Mouse (Mus musculus): Measurements from ENCODE around the gene Polr1e. TPM values are rescaled to one million over a fixed set of nuclear protein-coding genes. Genes with fewer than 3 reads are reported as not detected.

Polr1e gene
- polyA plus RNA-seq, 1 experiment from 2014 or later, result 39.6 TPM

DNA sequence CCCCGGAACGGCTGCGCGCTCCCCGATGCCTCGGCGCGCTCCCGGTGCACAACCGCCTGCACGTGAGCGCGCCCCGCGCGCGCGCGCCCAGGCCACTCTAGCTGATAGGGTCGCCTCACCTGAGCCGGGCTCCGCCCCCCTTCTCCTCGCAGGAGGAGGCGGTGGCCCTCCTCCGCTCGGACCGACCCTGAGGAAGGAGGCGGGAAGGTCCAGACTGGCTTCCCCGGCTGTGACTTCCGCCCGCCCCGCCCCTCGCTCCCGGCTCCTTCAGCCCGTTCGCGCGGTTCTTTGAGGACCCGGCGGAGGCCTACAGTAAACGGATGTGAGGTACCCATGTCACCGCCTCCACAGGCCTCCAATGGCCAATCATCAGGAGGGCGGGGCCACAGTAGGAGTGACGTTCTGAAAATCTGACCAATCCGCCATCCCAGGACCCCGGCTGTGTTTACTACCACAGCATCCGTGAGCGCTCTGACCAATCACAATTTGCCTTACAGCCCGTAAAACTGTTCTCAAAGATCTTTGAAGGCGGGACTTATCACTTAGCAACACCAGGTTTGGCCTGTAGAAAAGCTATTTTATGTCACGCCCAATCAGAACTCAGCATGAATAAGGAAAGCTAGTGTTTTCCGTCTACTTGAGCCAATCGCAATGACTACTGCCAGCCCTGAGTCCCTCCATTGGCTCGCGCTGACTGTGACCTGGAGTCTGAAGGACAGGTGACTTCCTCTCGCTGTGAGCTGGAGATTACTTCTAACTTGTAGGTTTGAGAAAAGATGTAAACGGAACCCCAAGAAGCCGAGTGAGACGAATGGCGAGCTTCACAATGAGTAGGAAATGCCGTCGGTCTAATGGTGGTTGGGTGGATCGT lies 6.0 kb upstream of the Polr1e start, which contains the start of gene Zbtb5:
Gene Zbtb5, minus strand, starts transcription at position 308 of the 871 bp plus-strand sequence.
- H3K36me3 ChIP-seq (ENCODE audit: control insufficient read depth, insufficient read depth, low read length), result no peaks in the 10 kb centered on the region
- H3K27ac ChIP-seq (replicated peaks; ENCODE audit: low read depth, low read length), result peak within 1 kb of the TSS; percentile 95
- H3K4me3 ChIP-seq (replicated peaks; ENCODE audit: low read depth, low read length), result peak within 1 kb of the TSS; percentile 83
- H3K9ac ChIP-seq (replicated peaks; ENCODE audit: low read length), result peak within 1 kb of the TSS; percentile 80
- peaks cover 20% of the 10 kb centered on the region for H3K4me1 ChIP-seq (ENCODE audit: control insufficient read depth, insufficient read depth, low read length)
- no peaks in the 10 kb centered on the region for H3K9me3 ChIP-seq (ENCODE audit: control insufficient read depth, low read length)
- H3K4me2 ChIP-seq (ENCODE audit: low read length), result peak within 1 kb of the TSS; percentile 80
- DNase-seq (peak; percentile 100), ATAC-seq (ENCODE audit: low FRiP score, low TSS enrichment) (peak; percentile 100)
- H3K27me3 ChIP-seq (ENCODE audit: control insufficient read depth, insufficient read depth, low read length), result no peaks in the 10 kb centered on the region
- under 1% methylated on average over 62 of the region's 63 CpGs for WGBS

DNA sequence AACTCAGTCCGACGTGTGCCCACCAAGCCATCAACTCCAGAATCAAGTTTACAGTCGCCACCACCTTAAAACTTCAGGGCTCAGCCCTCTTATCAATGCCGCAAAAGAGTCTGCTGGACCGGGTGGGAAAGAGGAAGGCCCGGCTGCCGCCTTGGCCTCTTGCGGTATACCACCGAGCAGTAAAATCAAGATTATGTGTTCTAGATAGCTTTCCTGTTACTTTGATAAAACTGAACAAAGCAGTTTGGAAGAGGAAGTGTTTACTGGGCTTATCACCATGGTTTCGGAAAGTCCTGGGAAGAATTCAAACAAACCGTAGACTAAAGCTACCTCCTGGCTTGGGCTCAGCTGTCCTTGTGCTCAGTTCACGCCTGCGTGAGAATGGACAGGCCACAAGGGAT lies 5.4 kb upstream of the Polr1e start:
- peak overlapping the region; percentile 83 for H3K4me3 ChIP-seq (replicated peaks; ENCODE audit: low read depth, low read length)
- no peaks in the 10 kb centered on the region for H3K9me3 ChIP-seq (ENCODE audit: control insufficient read depth, low read length)
- DNase-seq (peak; percentile 25), ATAC-seq (ENCODE audit: low FRiP score, low TSS enrichment) (no peak)
- no peaks in the 10 kb centered on the region for H3K27me3 ChIP-seq (ENCODE audit: control insufficient read depth, insufficient read depth, low read length)
- no peaks in the 10 kb centered on the region for H3K36me3 ChIP-seq (ENCODE audit: control insufficient read depth, insufficient read depth, low read length)
- peak overlapping the region; percentile 71 for H3K27ac ChIP-seq (replicated peaks; ENCODE audit: low read depth, low read length)
- peaks cover 20% of the 10 kb centered on the region for H3K4me1 ChIP-seq (ENCODE audit: control insufficient read depth, insufficient read depth, low read length)
- H3K9ac ChIP-seq (replicated peaks; ENCODE audit: low read length), result peak overlapping the region; percentile 57
- 1% methylated on average over 13 of the region's 13 CpGs for WGBS
- peak overlapping the region; percentile 80 for H3K4me2 ChIP-seq (ENCODE audit: low read length)

DNA sequence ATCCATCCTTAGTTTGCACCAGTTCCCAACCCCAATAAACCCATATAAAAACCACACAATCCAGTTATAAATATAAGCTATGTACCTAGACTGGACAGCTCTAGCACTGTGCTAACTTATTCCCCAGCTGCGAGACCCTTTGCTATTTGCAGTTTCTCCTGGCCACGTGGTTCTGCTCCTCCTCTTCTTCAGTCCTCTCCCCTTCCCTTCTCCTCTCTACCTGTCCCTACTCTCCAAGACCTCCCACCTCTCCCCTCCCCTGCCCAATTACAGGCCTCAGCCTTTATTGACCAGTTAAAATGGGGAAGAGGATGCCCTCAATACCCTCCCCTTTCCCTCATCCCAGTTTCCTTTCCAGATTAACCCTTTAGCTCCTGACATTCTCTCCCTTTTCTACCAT lies 4.8 kb upstream of the Polr1e start:
- Histone ChIP-seq H3K4me2 (ENCODE audit: low read length) (peak overlapping the region; percentile 80), H3K4me3 (replicated peaks; ENCODE audit: low read depth, low read length) (peak overlapping the region; percentile 83; the same call in 1 of the 2 replicates), H3K27ac (replicated peaks; ENCODE audit: low read depth, low read length) (no peak overlapping the region), H3K4me1 (ENCODE audit: control insufficient read depth, insufficient read depth, low read length) (peaks cover 20% of the 10 kb centered on the region), H3K36me3 (ENCODE audit: control insufficient read depth, insufficient read depth, low read length) (no peaks in the 10 kb centered on the region), H3K9me3 (ENCODE audit: control insufficient read depth, low read length) (no peaks in the 10 kb centered on the region), H3K27me3 (ENCODE audit: control insufficient read depth, insufficient read depth, low read length) (no peaks in the 10 kb centered on the region), H3K9ac (replicated peaks; ENCODE audit: low read length) (no peak overlapping the region)
- DNase-seq (no peak), ATAC-seq (ENCODE audit: low FRiP score, low TSS enrichment) (no peak)
- 5% methylated on average over 2 of the region's 2 CpGs for WGBS

DNA sequence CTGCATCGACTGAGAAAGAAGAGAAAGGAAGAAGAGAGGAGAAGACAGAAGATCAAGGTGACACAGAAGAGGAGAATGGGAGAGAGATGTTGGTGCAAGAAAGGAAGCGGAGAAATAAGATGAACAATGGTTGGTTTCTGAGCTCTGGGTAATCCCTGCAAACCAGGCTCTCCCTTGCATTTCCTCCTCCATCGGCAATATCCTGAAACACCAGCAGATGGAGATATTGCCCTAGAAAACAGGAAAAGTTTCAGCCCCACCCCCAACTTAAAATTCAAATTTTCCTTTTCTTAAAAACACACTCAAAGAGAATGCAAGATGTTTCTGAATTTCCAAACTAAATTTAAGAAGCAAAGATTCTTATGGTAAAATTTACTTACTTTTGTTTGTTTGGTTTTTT lies 2.8 kb upstream of the Polr1e start:
- 3% methylated on average over 3 of the region's 3 CpGs for WGBS
- H3K4me2 ChIP-seq (ENCODE audit: low read length), result no peak overlapping the region
- no peaks in the 10 kb centered on the region for H3K27me3 ChIP-seq (ENCODE audit: control insufficient read depth, insufficient read depth, low read length)
- H3K9me3 ChIP-seq (ENCODE audit: control insufficient read depth, low read length), result no peaks in the 10 kb centered on the region
- ATAC-seq (ENCODE audit: low FRiP score, low TSS enrichment) (no peak), DNase-seq (peak; percentile 84)
- H3K36me3 ChIP-seq (ENCODE audit: control insufficient read depth, insufficient read depth, low read length), result no peaks in the 10 kb centered on the region
- peaks cover 23% of the 10 kb centered on the region for H3K4me1 ChIP-seq (ENCODE audit: control insufficient read depth, insufficient read depth, low read length)
- H3K4me3 ChIP-seq (replicated peaks; ENCODE audit: low read depth, low read length), result no peak overlapping the region
- no peak overlapping the region for H3K9ac ChIP-seq (replicated peaks; ENCODE audit: low read length)
- no peak overlapping the region for H3K27ac ChIP-seq (replicated peaks; ENCODE audit: low read depth, low read length)

DNA sequence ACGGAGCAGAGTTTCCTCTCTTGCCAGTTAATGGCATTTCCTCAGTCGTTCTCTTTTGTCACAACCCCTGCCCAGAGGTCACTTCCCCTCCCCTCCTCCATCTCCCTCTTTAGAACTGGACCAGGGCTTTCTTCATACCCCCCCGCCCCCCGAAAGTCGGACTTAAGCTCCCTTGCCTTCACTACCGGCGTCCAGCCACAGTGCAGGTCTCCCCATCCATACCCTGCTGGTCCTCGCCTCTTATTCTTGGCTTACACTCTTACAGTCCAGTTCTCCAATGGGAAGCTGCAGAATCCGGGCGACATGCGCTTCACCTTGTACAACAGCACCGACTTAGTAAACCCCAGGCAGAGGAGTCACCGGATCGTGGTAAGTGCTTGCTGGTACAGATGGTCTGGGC lies 626 bp downstream of the Polr1e start:
- DNase-seq, result peak; percentile 9
- Histone ChIP-seq H3K4me1 (ENCODE audit: control insufficient read depth, insufficient read depth, low read length) (peaks cover 14% of the 10 kb centered on the region), H3K4me3 (replicated peaks; ENCODE audit: low read depth, low read length) (peak overlapping the region; percentile 61), H3K9ac (replicated peaks; ENCODE audit: low read length) (peak overlapping the region; percentile 60), H3K27me3 (ENCODE audit: control insufficient read depth, insufficient read depth, low read length) (no peaks in the 10 kb centered on the region), H3K4me2 (ENCODE audit: low read length) (peak overlapping the region; percentile 91), H3K27ac (replicated peaks; ENCODE audit: low read depth, low read length) (0 out of 2 replicates have a peak overlapping the region, but pooled peaks have one; percentile 14), H3K9me3 (ENCODE audit: control insufficient read depth, low read length) (no peaks in the 10 kb centered on the region), H3K36me3 (ENCODE audit: control insufficient read depth, insufficient read depth, low read length) (peaks cover 18% of the 10 kb centered on the region)
- WGBS, result 2% methylated on average over 14 of the region's 14 CpGs
- peak; percentile 29; the same call in 1 of the 2 replicates for ATAC-seq (ENCODE audit: low FRiP score, low TSS enrichment)

DNA sequence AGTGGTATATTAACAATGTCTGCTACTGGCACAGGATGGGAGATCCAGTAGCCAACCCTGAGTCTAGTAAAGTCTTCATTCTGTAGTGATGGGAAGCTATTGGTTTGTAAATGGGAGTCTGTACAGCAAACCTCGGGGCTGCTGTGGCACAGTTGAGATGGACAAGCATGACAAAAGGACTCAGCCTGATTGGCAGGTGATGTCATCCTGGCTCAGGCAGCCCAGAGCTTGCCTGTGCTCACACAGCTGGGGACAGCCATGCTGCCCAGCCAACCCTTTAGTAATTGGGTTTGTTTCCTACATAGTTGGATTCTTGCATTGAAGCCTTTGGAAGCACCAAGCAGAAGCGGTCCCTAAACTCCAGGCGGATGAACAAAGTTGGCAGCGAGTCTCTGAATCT lies 8.1 kb downstream of the Polr1e start:
- H3K4me1 ChIP-seq (ENCODE audit: control insufficient read depth, insufficient read depth, low read length), result no peaks in the 10 kb centered on the region
- H3K27me3 ChIP-seq (ENCODE audit: control insufficient read depth, insufficient read depth, low read length), result no peaks in the 10 kb centered on the region
- DNase-seq, result no peak
- no peak overlapping the region for H3K27ac ChIP-seq (replicated peaks; ENCODE audit: low read depth, low read length)
- H3K36me3 ChIP-seq (ENCODE audit: control insufficient read depth, insufficient read depth, low read length), result peaks cover 67% of the 10 kb centered on the region
- no peak overlapping the region for H3K9ac ChIP-seq (replicated peaks; ENCODE audit: low read length)
- no peak overlapping the region for H3K4me2 ChIP-seq (ENCODE audit: low read length)
- ATAC-seq (ENCODE audit: low FRiP score, low TSS enrichment), result no peak
- no peak overlapping the region for H3K4me3 ChIP-seq (replicated peaks; ENCODE audit: low read depth, low read length)
- WGBS, result 80% methylated on average over 4 of the region's 4 CpGs
- no peaks in the 10 kb centered on the region for H3K9me3 ChIP-seq (ENCODE audit: control insufficient read depth, low read length)

DNA sequence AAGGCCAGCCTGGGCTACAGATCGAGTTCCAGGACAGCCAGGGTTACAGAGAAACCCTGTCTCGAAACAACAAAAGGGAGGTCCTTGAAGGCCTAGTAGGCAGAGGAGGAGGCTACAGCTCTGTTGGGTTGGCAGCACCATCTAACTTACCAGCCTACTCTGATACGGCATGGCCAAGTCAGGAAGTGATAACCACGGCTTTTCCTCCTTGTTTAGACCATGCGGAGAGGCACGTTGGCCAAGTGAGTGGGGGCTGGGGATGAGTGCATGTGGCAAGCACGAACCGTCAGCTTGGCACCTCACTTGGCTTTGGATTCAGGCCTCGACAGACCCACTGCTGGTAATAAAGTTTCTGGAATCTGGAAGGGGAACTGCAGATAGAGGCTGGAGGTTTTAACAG lies 14.2 kb downstream of the Polr1e start:
- no peaks in the 10 kb centered on the region for H3K4me1 ChIP-seq (ENCODE audit: control insufficient read depth, insufficient read depth, low read length)
- H3K27me3 ChIP-seq (ENCODE audit: control insufficient read depth, insufficient read depth, low read length), result no peaks in the 10 kb centered on the region
- peaks cover 90% of the 10 kb centered on the region for H3K36me3 ChIP-seq (ENCODE audit: control insufficient read depth, insufficient read depth, low read length)
- H3K4me2 ChIP-seq (ENCODE audit: low read length), result no peak overlapping the region
- ATAC-seq (ENCODE audit: low FRiP score, low TSS enrichment) (no peak), DNase-seq (no peak)
- no peak overlapping the region for H3K9ac ChIP-seq (replicated peaks; ENCODE audit: low read length)
- H3K9me3 ChIP-seq (ENCODE audit: control insufficient read depth, low read length), result no peaks in the 10 kb centered on the region
- H3K27ac ChIP-seq (replicated peaks; ENCODE audit: low read depth, low read length), result no peak overlapping the region
- H3K4me3 ChIP-seq (replicated peaks; ENCODE audit: low read depth, low read length), result no peak overlapping the region
- WGBS, result 91% methylated on average over 9 of the region's 9 CpGs

DNA sequence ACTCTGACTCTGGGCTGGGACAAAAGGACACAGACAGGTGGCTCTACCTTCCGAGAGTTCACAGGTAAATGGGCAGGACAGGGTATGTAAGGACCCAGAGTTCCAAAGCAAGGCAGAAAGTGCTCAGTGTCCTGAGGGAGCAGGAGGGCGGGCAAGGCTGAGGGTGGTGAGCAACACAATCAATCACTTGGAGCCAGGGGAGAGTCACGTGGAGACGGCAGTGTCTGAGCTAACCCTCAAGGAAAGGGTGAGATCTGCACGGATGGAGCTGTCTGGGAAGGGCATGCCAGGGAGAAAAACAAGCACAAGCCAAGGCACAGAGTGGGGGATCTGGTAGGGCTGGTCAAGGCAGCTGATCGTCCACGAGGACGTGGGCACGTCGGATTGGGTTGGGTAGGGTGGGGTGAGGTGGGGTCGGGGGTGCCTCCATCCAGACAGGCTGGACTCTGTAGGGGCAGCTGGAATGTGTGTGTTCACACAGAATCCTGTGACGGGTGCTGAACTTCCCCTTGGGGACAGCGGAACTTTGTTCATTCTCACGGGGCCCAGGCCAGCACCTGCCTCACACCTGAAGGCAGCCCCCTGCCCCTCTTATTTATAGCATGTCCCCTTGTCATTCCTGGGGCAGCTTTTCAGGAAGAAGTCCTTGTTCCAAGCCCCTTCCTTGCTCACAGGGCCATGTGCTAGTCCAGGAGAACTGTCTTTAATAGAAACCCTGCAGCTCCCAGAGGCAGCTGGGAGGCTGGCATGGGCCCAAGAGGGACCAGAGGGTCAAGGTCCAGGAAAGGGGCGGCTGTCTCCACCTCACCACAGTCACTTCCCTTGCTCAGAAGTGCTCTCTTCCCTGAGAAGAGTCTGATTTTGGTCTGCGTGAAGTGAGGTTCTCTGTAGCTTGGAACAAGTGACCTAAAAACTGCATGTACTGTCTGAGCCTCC lies 16.6 kb downstream of the Polr1e start:
- Histone ChIP-seq H3K36me3 (ENCODE audit: control insufficient read depth, insufficient read depth, low read length) (peaks cover 79% of the 10 kb centered on the region), H3K27me3 (ENCODE audit: control insufficient read depth, insufficient read depth, low read length) (no peaks in the 10 kb centered on the region), H3K4me1 (ENCODE audit: control insufficient read depth, insufficient read depth, low read length) (no peaks in the 10 kb centered on the region), H3K9me3 (ENCODE audit: control insufficient read depth, low read length) (no peaks in the 10 kb centered on the region), H3K9ac (replicated peaks; ENCODE audit: low read length) (no peak overlapping the region), H3K4me3 (replicated peaks; ENCODE audit: low read depth, low read length) (no peak overlapping the region), H3K4me2 (ENCODE audit: low read length) (no peak overlapping the region), H3K27ac (replicated peaks; ENCODE audit: low read depth, low read length) (no peak overlapping the region)
- ATAC-seq (ENCODE audit: low FRiP score, low TSS enrichment) (no peak), DNase-seq (no peak)
- WGBS, result 86% methylated on average over 16 of the region's 16 CpGs
